Mouse (Mus musculus): ENCODE data around the gene Prr18.
"Not testable (repeated sequence)": the region's sequence is repeated elsewhere in the genome, so short reads cannot be mapped to it uniquely, and the experiment has no call there.

Prr18 gene

GRCm38 (mm10) chr17:8337159-8337558 is at the start of gene Prr18:
Gene Prr18, plus strand, starts transcription at chr17:8337459.
- DNase-seq (ENCODE audit: low read depth, low spot score), result not testable (repeated sequence)

- no peak for DNase-seq (ENCODE audit: low read depth, low spot score)
These were observed 47.1 kb upstream of the Prr18 start for GRCm38 (mm10) chr17:8289993-8290679.

- DNase-seq (ENCODE audit: low read depth, low spot score), result no peak
These were observed 46.5 kb upstream of the Prr18 start for GRCm38 (mm10) chr17:8290736-8291135.

- no peak for DNase-seq (ENCODE audit: low read depth, low spot score)
These were observed 41.4 kb upstream of the Prr18 start for GRCm38 (mm10) chr17:8295825-8296224.

- no peak for DNase-seq (ENCODE audit: low read depth, low spot score)
These were observed 40.9 kb upstream of the Prr18 start for GRCm38 (mm10) chr17:8296313-8296844.

DNA sequence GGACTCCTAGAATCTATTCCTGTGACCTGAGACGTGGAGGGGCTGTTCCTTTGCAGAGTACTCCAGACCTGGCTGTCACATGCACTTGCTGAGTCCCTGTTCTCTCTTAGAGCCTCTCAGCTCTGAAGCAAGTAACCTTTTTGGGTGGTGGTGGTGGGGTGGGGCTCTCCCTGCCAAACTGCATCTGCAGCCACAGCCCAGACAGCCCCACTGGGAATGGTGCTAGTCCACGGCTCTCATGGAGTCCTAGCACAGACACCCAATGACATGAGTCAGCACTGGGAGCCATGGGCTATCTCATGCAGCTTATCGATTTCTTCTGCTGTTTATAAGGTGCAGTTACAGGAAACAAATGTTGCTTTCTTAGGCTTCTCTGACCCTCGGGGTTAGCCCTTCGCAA is 39.5 kb upstream of the Prr18 start:
- no peak for DNase-seq (ENCODE audit: low read depth, low spot score)

DNA sequence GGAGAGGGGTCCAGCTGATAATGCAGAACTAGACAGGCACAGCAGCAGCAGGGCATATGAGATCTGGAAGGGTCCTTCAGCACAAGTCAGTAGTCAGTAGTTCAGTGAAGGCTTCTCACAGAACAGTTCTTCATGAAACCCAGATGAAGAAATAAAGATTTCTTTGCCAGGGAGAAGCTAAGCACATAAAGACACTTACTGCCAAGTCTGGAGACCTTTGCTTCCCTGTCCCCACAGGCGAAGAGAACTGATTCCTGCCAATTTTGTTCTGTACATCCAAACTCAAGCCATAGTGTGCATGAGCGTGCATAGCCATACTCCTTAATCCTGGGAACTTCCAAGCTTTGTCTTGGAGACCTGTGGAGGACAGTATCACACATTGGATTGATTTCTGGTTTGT is 39.0 kb upstream of the Prr18 start:
- no peak for DNase-seq (ENCODE audit: low read depth, low spot score)

DNA sequence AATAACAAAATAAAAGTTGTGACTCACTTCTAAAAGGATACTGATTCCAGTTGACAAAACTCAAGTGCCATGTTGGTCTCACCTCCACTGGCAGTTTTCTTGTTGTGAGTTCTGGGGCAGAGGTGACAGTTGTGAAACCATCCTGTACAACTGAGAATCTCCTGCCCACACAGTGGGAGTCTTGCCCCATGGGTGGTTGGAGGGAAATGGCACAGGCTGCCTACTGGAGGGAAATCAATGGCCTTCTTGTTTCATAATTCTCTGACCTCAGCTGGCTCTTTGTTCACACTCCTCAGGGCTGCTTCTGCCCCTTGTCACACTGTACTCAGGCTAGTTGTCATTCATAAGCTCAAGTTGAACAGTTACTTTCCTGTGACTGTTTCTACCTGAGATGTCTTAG is 37.7 kb upstream of the Prr18 start:
- DNase-seq (ENCODE audit: low read depth, low spot score), result no peak

DNA sequence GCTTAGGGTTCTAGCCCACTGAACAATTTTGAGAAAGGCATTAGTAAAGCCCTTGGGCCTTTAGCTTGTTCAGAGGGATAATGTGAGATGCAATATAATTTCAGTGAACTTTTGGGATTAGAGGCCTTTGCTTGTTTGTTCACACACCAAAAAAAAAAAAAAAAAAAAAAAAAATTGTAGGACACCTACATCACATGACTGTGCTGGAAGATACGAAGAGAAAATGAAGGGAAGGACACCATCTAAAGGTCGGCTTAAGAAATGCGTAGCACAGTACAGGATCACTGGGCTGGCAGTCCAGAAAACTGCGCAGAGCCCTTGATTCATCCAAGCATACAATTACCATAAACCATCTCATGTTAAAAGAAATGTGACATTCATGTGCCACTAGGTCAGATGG is 35.7 kb upstream of the Prr18 start:
- DNase-seq (ENCODE audit: low read depth, low spot score), result no peak

DNA sequence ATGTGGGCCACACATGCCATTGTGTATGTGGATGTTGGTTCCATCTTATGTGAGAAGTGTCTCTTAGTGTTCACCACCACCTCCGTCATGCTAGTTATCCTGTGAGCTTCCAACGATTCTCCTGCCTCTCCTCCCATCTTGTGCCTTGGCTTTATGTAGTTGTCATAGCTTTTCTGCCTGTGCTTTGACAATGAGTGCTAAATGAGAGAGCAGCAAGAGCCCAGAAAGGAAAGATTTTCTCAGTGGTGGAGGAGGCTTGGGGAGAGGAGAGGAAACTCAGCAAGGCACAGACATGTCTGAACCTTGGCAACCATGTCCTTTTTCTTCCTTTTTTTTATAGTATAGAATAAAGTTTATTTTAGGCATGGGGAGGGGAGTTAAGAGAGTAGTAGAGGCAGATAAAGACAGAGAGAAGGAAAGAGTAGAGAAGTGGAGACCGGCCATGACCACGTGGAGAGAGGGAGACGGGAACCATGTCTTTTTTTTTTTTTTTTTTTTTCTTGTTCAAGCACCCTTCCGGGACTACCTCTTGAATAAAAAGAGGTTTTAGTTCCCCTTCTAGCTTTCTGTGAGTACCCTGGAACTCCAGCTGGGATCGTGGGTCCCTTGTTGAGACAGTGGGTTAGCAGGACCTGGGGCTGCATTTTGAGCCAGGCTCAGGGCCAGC is 34.4 kb upstream of the Prr18 start:
- DNase-seq (ENCODE audit: low read depth, low spot score), result no peak

DNA sequence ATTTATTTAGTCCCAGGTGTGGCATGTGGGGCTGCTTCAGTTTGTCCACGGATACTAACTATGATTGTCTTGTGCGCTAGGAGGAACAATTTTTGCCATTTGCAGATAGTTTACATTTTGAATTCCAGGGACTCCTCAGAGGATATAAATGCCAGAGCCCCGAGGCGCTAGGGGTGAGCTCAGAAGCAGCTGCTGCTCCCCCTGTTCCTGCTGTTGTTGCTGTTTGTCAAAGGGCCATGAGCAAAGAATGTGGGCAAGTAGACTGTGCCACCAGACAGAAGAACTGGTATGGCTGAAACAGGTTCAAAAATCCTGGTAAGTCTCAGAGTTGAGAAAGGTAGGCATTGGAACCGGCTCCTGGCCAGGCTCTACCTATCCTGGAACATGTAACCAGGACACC is 33.6 kb upstream of the Prr18 start:
- no peak for DNase-seq (ENCODE audit: low read depth, low spot score)

- peak; percentile 37 for DNase-seq (ENCODE audit: low read depth, low spot score)
These were observed 31.5 kb upstream of the Prr18 start for GRCm38 (mm10) chr17:8305801-8306200.

GRCm38 (mm10) chr17:8310838-8311614 is 26.2 kb upstream of the Prr18 start, which contains the start of gene Sft2d1:
Gene Sft2d1, plus strand, starts transcription at chr17:8311102.
- DNase-seq (ENCODE audit: low read depth, low spot score), result peak; percentile 95

DNA sequence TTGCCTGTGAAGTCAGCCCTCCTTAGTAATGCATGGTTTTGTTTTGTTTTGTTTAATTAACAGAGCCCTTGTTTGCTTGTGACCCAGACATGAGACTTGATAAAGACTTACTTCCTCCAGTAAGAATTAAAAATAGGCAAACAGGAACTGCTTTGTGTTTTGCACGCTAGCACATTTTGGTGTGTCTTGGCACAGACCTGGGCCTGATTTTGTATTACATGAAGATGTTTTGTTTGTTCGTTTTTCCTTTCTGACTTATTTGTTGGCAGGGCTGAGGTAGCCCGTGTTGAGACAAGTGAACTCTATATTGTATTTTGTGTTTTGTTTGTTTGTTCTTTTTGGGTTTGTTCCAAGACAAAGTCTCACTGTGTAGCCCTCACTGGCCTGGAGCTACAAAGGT is 25.5 kb upstream of the Prr18 start:
- DNase-seq (ENCODE audit: low read depth, low spot score), result peak; percentile 10

- DNase-seq (ENCODE audit: low read depth, low spot score), result no peak
These were observed 23.3 kb upstream of the Prr18 start for GRCm38 (mm10) chr17:8313976-8314375.

DNA sequence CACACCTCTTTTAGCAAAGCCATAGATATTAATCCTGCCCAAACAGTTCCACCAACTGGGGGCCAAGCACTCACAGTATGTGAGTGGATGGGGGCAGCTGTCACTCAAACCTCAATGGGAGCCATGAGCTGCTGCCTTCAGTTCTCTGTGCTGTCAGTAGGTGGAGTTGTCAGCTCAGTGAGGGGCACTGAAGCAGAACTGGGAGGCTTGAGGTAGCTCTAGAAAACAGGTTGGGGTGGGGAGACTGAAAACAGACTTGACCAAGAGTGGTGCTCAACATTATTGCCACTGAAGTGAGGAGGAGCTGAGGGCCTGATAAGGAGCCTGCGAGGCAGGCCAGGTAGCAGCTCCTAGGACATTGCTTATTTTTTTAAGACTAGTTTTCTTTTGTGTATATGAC is 21.0 kb upstream of the Prr18 start:
- peak; percentile 7 for DNase-seq (ENCODE audit: low read depth, low spot score)

DNA sequence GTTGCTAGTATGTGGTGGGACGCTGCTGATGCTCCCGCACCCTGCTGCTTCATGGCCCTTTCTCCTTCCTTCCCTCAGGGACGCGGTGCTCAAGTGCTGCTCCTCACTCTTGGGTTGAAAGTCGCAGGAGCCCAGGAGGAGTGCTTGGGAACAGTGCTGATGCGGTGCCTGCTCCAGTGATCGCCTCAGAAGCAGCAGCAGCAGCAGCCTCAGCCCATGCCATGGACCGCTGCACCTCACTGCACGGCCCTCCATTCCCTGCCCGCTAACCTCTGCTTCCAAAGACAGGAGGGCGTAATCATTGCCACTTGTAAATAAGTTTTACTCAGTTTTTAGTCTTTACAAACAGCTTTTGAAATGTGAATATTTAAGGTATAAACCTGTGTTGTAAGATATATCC is 10.4 kb upstream of the Prr18 start:
- DNase-seq (ENCODE audit: low read depth, low spot score), result not testable (repeated sequence)

DNA sequence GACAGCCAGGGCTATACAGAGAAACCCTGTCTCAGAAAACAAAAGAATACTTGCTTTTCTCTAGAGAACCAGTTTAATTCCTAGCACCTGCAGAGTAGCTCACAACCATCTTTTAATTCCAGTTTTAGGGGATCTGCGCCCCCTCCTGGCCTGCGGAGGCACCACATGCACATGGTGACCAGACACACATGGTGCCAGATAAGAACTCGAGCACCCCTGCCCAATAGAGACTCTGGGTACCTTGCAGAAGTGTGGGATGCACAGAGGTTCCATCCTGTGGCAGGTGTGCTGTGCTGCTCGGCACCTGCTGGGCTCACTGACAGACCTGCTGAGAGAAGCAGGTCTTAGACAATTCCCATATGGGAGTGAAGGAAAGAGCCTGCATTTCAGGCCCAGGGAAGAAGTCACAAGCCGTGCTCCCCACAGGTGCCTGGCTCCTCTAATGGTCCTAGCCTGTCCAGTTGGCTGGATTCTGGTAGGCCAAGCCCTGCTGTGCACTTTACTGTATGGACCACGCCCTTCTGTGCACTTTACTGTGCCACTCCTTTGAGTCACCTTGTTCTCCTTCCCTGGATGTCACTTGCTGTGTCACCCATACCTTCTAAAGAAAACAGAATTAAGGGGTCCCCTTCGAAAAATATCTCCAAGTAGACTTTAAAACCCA is 8.6 kb upstream of the Prr18 start:
- DNase-seq (ENCODE audit: low read depth, low spot score), result peak; percentile 20

- DNase-seq (ENCODE audit: low read depth, low spot score), result no peak
These were observed 6.7 kb upstream of the Prr18 start for GRCm38 (mm10) chr17:8330602-8331001.

DNA sequence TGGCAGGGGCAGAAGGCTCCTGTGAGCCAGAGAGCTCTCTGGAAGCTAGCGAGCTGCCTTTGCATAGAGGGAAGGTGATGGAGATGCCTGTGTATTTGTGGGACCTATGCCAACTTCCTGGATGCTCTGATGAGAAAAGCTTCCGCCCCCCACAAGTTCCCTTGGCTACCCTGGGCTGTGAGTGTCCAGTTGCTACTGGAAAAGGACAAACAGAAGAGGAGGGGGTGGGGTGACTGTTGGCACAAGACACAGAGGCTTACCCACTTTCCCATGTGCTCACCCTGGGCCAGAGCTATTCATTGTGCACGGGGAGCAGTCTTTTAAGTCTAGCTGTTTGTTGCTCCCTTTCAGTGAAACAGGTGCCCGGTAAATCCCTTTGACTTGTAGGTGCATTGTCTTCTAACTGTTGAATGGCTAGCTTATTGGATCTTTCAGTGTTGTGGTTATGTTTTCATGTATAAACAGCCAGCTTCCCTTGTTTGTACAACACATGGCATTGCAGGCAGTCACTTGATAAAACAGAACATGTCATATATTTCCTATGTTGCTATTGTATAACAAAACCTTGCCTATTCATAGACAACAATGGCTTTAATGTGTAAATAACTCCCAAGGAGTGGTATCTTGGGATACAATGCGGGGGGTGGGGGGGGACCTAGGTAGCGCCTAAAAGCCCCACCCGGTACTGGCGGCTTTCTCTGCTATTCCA is 2.6 kb downstream of the Prr18 start:
- DNase-seq (ENCODE audit: low read depth, low spot score), result no peak
